Mouse (Mus musculus) myocyte (in vitro differentiated cells): Measurements from ENCODE around the gene 4931428L18Rik. TPM values are rescaled to one million over a fixed set of nuclear protein-coding genes. Genes with fewer than 3 reads are reported as not detected.

Experiments
- H3K27me3 ChIP-seq: one replicate; pipeline ENCODE4 v1.6.1; 2011; ENCODE audit not compliant: control insufficient read depth, insufficient read depth, insufficient read length
- H3K36me3 ChIP-seq: one replicate; pipeline ENCODE4 v1.6.1; 2011; ENCODE audit not compliant: control insufficient read depth, insufficient read depth
- H3K4me2 ChIP-seq: one replicate; pipeline ENCODE4 v1.6.1; 2011; ENCODE audit warnings: low read depth, control low read depth
- H3K4me3 ChIP-seq: one replicate; pipeline ENCODE4 v1.5.1; 2011; ENCODE audit warnings: mild to moderate bottlenecking, control low read depth, moderate library complexity
- H3K79me2 ChIP-seq: one replicate; pipeline ENCODE4 v1.6.1; 2011; ENCODE audit not compliant: control insufficient read depth, insufficient read depth
- H3ac ChIP-seq: one replicate; pipeline ENCODE4 v1.6.1; 2011; ENCODE audit not compliant: control insufficient read depth, insufficient read length
- CEBPB ChIP-seq: IDR thresholded peaks from 2 replicates; pipeline ENCODE4 v1.6.1; 2011; ENCODE audit warnings: mild to moderate bottlenecking, moderate library complexity; ENCODE audit not compliant: poor library complexity, insufficient read depth, severe bottlenecking
- E2F4 ChIP-seq: IDR thresholded peaks from one replicate; pipeline ENCODE4 v1.6.1; 2011; ENCODE audit warnings: mild to moderate bottlenecking, control low read depth, moderate library complexity; ENCODE audit not compliant: insufficient read depth
- MAX ChIP-seq: IDR thresholded peaks from one replicate; pipeline ENCODE4 v1.6.1; 2011; ENCODE audit warnings: low read depth, mild to moderate bottlenecking, control low read depth
- MYOD1 ChIP-seq, 3 experiments: IDR thresholded peaks; one replicate each; pipeline ENCODE4 v1.6.1; 2011; ENCODE audit warnings: control low read depth in 2 of 3, low read depth in 2 of 3, mild to moderate bottlenecking in 2 of 3, moderate library complexity in 1 of 3; ENCODE audit not compliant: insufficient read length in 2 of 3, control insufficient read depth in 1 of 3
- MYOG ChIP-seq, 3 experiments: IDR thresholded peaks; one replicate each; pipeline ENCODE4 v1.6.1; 2011; ENCODE audit warnings: control low read depth in 2 of 3, low read depth in 2 of 3, mild to moderate bottlenecking in 2 of 3; ENCODE audit not compliant: insufficient read length in 2 of 3, control insufficient read depth in 1 of 3, insufficient read depth in 1 of 3
- POLR2A ChIP-seq: IDR thresholded peaks from one replicate; pipeline ENCODE4 v1.6.1; 2011; ENCODE audit warnings: low read depth, mild to moderate bottlenecking, control low read depth, moderate library complexity; ENCODE audit not compliant: insufficient read length
- POLR2AphosphoS2 ChIP-seq: IDR thresholded peaks from one replicate; pipeline ENCODE4 v1.6.1; 2011; ENCODE audit warnings: low read depth, control low read depth; ENCODE audit not compliant: insufficient read length
- REST ChIP-seq: IDR thresholded peaks from one replicate; pipeline ENCODE4 v1.6.1; 2011; ENCODE audit warnings: mild to moderate bottlenecking, control low read depth, moderate library complexity; ENCODE audit not compliant: insufficient read depth, insufficient read length
- SRF ChIP-seq: IDR thresholded peaks from one replicate; pipeline ENCODE4 v1.6.1; 2011; ENCODE audit warnings: low read depth; ENCODE audit not compliant: control insufficient read depth, insufficient read length
- TCF12 ChIP-seq: IDR thresholded peaks from one replicate; pipeline ENCODE4 v1.6.1; 2011; ENCODE audit warnings: mild to moderate bottlenecking, control low read depth; ENCODE audit not compliant: poor library complexity, insufficient read depth, severe bottlenecking
- TCF3 ChIP-seq: IDR thresholded peaks from one replicate; pipeline ENCODE4 v1.6.1; 2011; ENCODE audit warnings: low read depth, control low read depth; ENCODE audit not compliant: insufficient read length
- USF1 ChIP-seq: IDR thresholded peaks from one replicate; pipeline ENCODE4 v1.6.1; 2011; ENCODE audit warnings: low read depth, mild to moderate bottlenecking, control low read depth, moderate library complexity
- polyA plus RNA-seq: library from polyadenylated mRNA; unstranded; fragments of >200 nt; fragmentation: generic; extraction: Trizol; gene quantifications from one replicate; pipeline ENCODE4 v1.2.1, GENCODE M21; 2012; ENCODE audit warnings: missing spikeins

The 4931428L18Rik gene
- polyA plus RNA-seq, 1 experiment = 0.16 TPM

- Histone ChIP-seq H3K79me2 (no peaks in the 10 kb centered on the region), H3ac (no peak overlapping the region), H3K4me3 (no peak overlapping the region), H3K4me2 (no peak overlapping the region), H3K36me3 (no peaks in the 10 kb centered on the region), H3K27me3 (no peaks in the 10 kb centered on the region)
- TF ChIP-seq MYOD1 (IDR thresholded peaks at IDR 0.05; ENCODE audit: control insufficient read depth in 1 of 3, insufficient read length in 2 of 3, low read depth in 2 of 3) = no peak
These were observed 7.7 kb downstream of the 4931428L18Rik start for GRCm38 (mm10) chr1:31214831-31215230.

GRCm38 (mm10) chr1:31210144-31210543 is 12.3 kb downstream of the 4931428L18Rik start:
- Histone ChIP-seq H3K4me2 (no peak overlapping the region), H3K4me3 (no peak overlapping the region), H3K27me3 (no peaks in the 10 kb centered on the region), H3ac (no peak overlapping the region), H3K79me2 (no peaks in the 10 kb centered on the region), H3K36me3 (no peaks in the 10 kb centered on the region)
- no peak for TF ChIP-seq TCF3

- no peak overlapping the region for H3K4me2 ChIP-seq
- no peaks in the 10 kb centered on the region for H3K79me2 ChIP-seq
- TF ChIP-seq E2F4 = no peak
- no peak for TF ChIP-seq USF1
- TF ChIP-seq REST = no peak
- no peak for TF ChIP-seq TCF3
- TF ChIP-seq SRF = no peak
- no peak for TF ChIP-seq CEBPB
- TF ChIP-seq MYOD1 (IDR thresholded peaks at IDR 0.05; ENCODE audit: control insufficient read depth in 1 of 3, insufficient read length in 2 of 3, low read depth in 2 of 3) = no peak
- no peak for TF ChIP-seq POLR2A
- TF ChIP-seq MYOG (IDR thresholded peaks at IDR 0.05; ENCODE audit: control insufficient read depth in 1 of 3, insufficient read depth in 1 of 3, insufficient read length in 2 of 3, low read depth in 2 of 3) = no peak
- TF ChIP-seq TCF12 = no peak
- TF ChIP-seq MAX = no peak
- TF ChIP-seq POLR2AphosphoS2 = no peak
- H3K36me3 ChIP-seq = no peaks in the 10 kb centered on the region
- H3ac ChIP-seq = no peak overlapping the region
- H3K4me3 ChIP-seq = no peak overlapping the region
- no peaks in the 10 kb centered on the region for H3K27me3 ChIP-seq
These were observed 16.7 kb downstream of the 4931428L18Rik start for GRCm38 (mm10) chr1:31205770-31206169.

- TF ChIP-seq E2F4 (no peak), TCF3 (no peak), POLR2A (no peak), USF1 (no peak), CEBPB (no peak), SRF (no peak), MAX (no peak), MYOG (IDR thresholded peaks at IDR 0.05; ENCODE audit: control insufficient read depth in 1 of 3, insufficient read depth in 1 of 3, insufficient read length in 2 of 3, low read depth in 2 of 3) (no peak), TCF12 (no peak), MYOD1 (IDR thresholded peaks at IDR 0.05; ENCODE audit: control insufficient read depth in 1 of 3, insufficient read length in 2 of 3, low read depth in 2 of 3) (no peak)
- Histone ChIP-seq H3ac (no peak overlapping the region), H3K4me2 (no peak overlapping the region), H3K36me3 (no peaks in the 10 kb centered on the region), H3K27me3 (no peaks in the 10 kb centered on the region), H3K4me3 (no peak overlapping the region), H3K79me2 (no peaks in the 10 kb centered on the region)
These were observed 17.1 kb downstream of the 4931428L18Rik start for GRCm38 (mm10) chr1:31205346-31205745.

GRCm38 (mm10) chr1:31203771-31204170 is 18.7 kb downstream of the 4931428L18Rik start:
- Histone ChIP-seq H3K4me2 (no peak overlapping the region), H3K36me3 (no peaks in the 10 kb centered on the region), H3ac (no peak overlapping the region), H3K27me3 (no peaks in the 10 kb centered on the region), H3K4me3 (no peak overlapping the region), H3K79me2 (no peaks in the 10 kb centered on the region)
- no peak for TF ChIP-seq SRF
- no peak for TF ChIP-seq USF1
- TF ChIP-seq POLR2AphosphoS2 = no peak
- TF ChIP-seq REST = no peak
- no peak for TF ChIP-seq E2F4
- TF ChIP-seq POLR2A = no peak
- no peak for TF ChIP-seq TCF12
- TF ChIP-seq MYOD1 (IDR thresholded peaks at IDR 0.05; ENCODE audit: control insufficient read depth in 1 of 3, insufficient read length in 2 of 3, low read depth in 2 of 3) = no peak
- TF ChIP-seq CEBPB = no peak
- TF ChIP-seq TCF3 = no peak
- TF ChIP-seq MYOG (IDR thresholded peaks at IDR 0.05; ENCODE audit: control insufficient read depth in 1 of 3, insufficient read depth in 1 of 3, insufficient read length in 2 of 3, low read depth in 2 of 3) = no peak
- no peak for TF ChIP-seq MAX
